Mouse (Mus musculus): ENCODE data around the gene Map2k7. TPM values are rescaled to one million over a fixed set of nuclear protein-coding genes. Genes with fewer than 3 reads are reported as not detected.

Gene Map2k7
- 20.6 TPM for polyA plus RNA-seq (2014; fragmentation: Illumina TruSeq; extraction: RNeasy Lipid Tissue Mini Kit (QIAGEN cat#74804); ENCODE audit: insufficient read depth, low read depth, low replicate concordance)

DNA sequence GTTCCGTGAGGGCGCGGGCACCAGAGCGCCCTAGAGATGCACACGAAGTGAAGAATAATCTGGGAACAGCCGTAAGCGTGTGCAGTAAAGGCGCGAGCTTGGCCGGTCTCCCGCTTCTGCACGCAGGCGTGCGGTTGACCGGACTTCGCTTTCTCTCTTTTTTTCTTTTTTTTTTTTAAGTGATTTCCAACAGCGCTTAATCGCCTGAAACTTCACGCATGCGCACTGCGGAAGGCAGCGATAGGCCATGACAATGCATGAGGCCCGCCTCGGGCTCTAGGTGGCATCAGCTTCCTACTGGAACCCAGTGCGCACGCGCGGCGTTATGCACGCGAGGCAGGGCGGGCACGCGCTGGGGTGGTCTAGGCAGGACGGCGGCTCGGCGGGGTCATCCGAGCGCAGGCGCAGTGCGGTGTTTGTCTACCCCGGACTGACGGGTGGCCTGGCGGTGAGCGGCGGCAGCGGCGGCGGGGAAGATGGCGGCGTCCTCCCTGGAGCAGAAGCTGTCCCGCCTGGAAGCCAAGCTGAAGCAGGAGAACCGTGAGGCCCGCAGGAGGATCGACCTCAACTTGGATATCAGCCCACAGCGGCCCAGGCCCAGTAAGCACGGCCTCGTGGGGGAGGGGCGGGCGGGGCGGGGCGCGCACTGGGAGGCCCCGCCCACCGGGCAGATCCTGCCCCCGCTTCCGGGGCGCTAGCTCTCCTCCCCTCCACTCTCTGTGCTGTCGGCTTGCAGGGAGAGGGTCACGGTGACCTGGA lies at the start of gene Map2k7, which contains the start of gene Gm49320:
Gene Map2k7 (plus strand): TSS at position 307 of the 759 bp plus-strand sequence.
Gene Gm49320 (plus strand): TSS at position 432 of the 759 bp plus-strand sequence.

GRCm38 (mm10) chr8:4216791-4217621 lies 21.5 kb upstream of the Map2k7 start, which contains the start of gene Prr36:
TSS of gene Prr36 (minus strand) at chr8:4217459.

GRCm38 (mm10) chr8:4226739-4227347 lies 11.7 kb upstream of the Map2k7 start, which contains the start of gene Lrrc8e:
TSS of gene Lrrc8e (plus strand) at chr8:4226827.

DNA sequence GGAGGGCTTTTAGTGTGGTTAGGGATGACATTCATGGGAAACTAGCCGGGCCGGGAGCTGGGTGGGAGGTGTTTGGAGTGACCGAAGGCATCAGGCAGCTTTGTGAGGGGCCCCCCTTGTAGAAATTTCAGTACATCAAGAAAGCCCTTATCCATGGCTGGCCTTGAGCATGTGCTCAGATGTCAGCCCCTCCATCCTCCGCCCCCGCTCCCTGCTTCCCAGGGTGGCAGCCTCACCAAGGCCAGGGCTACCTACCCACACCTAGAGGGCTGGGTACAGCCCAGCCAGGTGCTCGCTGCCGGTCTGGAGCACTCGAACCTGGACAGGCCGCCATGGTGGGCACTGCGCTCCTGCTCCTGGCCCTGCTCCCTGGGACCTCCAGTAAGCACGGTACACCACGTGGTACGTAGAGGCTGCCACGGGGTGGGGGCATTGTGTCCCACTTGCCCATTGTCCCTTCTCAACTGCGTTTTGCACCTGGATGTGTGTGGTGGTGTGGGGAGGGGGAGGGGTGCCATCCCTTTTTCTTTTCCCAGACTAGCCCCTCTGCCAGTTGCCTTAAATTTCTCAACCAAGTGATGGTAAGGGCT lies 9.5 kb downstream of the Map2k7 start, which contains the start of gene Tgfbr3l:
Gene Tgfbr3l (plus strand): TSS at position 264 of the 590 bp plus-strand sequence.

DNA sequence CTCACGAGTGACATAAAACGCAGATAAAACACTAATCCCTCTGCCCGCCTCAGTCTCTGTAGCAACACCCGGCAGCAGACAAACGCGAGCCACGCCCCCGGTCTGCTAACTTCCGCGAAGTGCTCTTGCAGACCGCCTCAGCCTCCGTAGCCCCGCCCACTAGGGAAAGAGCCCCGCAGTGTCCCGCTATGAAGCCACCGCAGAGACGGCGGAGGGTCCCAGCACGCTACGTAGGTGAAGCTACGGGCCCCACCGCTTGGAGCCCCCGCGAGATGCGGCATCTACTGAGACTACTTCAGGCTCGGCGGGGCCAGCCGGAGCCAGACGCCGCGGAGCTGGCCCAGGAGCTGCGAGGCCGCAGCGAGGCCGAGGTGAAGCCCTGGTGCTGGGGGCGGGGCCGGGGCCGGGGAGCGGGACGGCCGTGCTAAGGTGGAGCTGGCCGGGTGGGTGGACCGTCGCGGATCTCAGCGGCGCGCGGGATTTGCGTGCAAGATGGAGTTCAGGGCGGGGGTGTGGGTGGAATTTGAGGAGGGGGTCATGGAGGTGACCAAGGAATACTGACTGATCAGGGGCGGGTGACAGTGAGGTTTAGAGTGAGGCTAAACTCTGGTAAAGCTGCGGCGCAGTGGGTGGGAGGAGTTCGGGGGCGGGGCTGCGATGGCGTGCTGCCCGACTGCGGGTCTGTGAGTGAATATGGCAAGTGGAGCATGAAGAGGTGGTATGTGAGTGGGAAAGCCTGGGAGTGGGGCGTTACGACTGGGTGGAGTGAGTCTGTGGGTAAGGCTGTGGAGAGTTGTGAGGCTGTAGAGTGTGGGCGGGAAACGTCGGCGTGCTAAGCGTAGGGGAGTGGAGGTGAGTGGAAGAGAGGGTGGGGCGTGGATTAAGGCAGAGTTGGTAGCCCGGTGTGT lies 14.6 kb downstream of the Map2k7 start, which contains the start of gene Snapc2:
Gene Snapc2 (plus strand): TSS at position 147 of the 908 bp plus-strand sequence.

DNA sequence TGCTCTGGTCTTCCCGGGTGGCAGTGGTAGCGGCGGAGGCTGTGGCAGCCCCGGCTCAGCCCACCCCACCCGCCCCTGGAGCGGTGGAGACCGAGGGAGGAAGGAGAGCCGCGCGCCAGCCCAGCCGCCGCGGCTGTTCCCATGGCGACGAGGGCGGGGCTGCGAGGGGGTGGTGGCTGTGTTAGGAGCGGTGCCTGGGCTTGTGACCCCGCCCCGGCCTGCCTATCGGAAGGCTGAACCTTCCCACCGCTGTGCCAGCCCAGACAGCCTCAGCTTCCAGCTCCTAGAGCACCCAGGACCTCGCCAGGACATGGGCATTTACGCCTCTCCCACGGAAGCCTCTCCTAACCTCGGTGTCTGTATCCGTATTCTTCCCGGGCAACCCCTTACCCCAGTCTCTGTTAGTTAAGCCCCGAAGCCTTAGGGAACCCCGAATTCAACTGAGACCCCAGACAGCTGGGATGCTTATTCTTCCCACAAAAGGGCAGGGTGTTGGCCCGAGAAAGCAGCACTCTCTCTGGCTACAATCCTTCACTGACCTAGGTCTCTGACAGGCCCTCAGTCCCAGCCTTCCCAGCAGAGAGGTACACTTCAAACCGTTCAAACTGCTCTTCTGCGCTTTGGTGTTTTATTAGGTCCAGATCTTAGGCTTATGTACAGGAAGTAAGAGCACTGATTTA lies 20.7 kb downstream of the Map2k7 start, which contains the start of gene Ctxn1:
Gene Ctxn1 (minus strand): TSS at position 150 of the 680 bp plus-strand sequence.

GRCm38 (mm10) chr8:4275275-4276110 lies 37.0 kb downstream of the Map2k7 start, which contains the start of gene Timm44:
TSS of gene Timm44 (minus strand) at chr8:4275913.

Other genes starting within 250 kb of the Map2k7 start
- 9.0 TPM for gene Cd209f, start 132.9 kb upstream of the Map2k7 start, polyA plus RNA-seq (2014; fragmentation: Illumina TruSeq; extraction: RNeasy Lipid Tissue Mini Kit (QIAGEN cat#74804); ENCODE audit: insufficient read depth, low read depth, low replicate concordance)
- gene Cd209g, start 104.6 kb upstream of the Map2k7 start, polyA plus RNA-seq (2014; fragmentation: Illumina TruSeq; extraction: RNeasy Lipid Tissue Mini Kit (QIAGEN cat#74804); ENCODE audit: insufficient read depth, low read depth, low replicate concordance), result 3.0 TPM
- 7.3 TPM for gene Evi5l, start 72.2 kb upstream of the Map2k7 start, polyA plus RNA-seq (2014; fragmentation: Illumina TruSeq; extraction: RNeasy Lipid Tissue Mini Kit (QIAGEN cat#74804); ENCODE audit: insufficient read depth, low read depth, low replicate concordance)
- gene Prr36, start 21.3 kb upstream of the Map2k7 start, polyA plus RNA-seq (2014; fragmentation: Illumina TruSeq; extraction: RNeasy Lipid Tissue Mini Kit (QIAGEN cat#74804); ENCODE audit: insufficient read depth, low read depth, low replicate concordance), result 0.68 TPM
- 2.7 TPM for gene Lrrc8e, start 11.9 kb upstream of the Map2k7 start, polyA plus RNA-seq (2014; fragmentation: Illumina TruSeq; extraction: RNeasy Lipid Tissue Mini Kit (QIAGEN cat#74804); ENCODE audit: insufficient read depth, low read depth, low replicate concordance)
- 0.21 TPM for gene Gm49320, start 125 bp downstream of the Map2k7 start, polyA plus RNA-seq (2014; fragmentation: Illumina TruSeq; extraction: RNeasy Lipid Tissue Mini Kit (QIAGEN cat#74804); ENCODE audit: insufficient read depth, low read depth, low replicate concordance)
- gene Tgfbr3l, start 9.5 kb downstream of the Map2k7 start, polyA plus RNA-seq (2014; fragmentation: Illumina TruSeq; extraction: RNeasy Lipid Tissue Mini Kit (QIAGEN cat#74804); ENCODE audit: insufficient read depth, low read depth, low replicate concordance), result 2.6 TPM
- gene Snapc2, start 14.3 kb downstream of the Map2k7 start, polyA plus RNA-seq (2014; fragmentation: Illumina TruSeq; extraction: RNeasy Lipid Tissue Mini Kit (QIAGEN cat#74804); ENCODE audit: insufficient read depth, low read depth, low replicate concordance), result 16.5 TPM
- 17.2 TPM for gene Ctxn1, start 20.5 kb downstream of the Map2k7 start, polyA plus RNA-seq (2014; fragmentation: Illumina TruSeq; extraction: RNeasy Lipid Tissue Mini Kit (QIAGEN cat#74804); ENCODE audit: insufficient read depth, low read depth, low replicate concordance)
- 32.0 TPM for gene Timm44, start 37.2 kb downstream of the Map2k7 start, polyA plus RNA-seq (2014; fragmentation: Illumina TruSeq; extraction: RNeasy Lipid Tissue Mini Kit (QIAGEN cat#74804); ENCODE audit: insufficient read depth, low read depth, low replicate concordance)
- gene Ccl25, start 86.5 kb downstream of the Map2k7 start, polyA plus RNA-seq (2014; fragmentation: Illumina TruSeq; extraction: RNeasy Lipid Tissue Mini Kit (QIAGEN cat#74804); ENCODE audit: insufficient read depth, low read depth, low replicate concordance), result 5.3 TPM
- 31.1 TPM for gene Elavl1, start 86.7 kb downstream of the Map2k7 start, polyA plus RNA-seq (2014; fragmentation: Illumina TruSeq; extraction: RNeasy Lipid Tissue Mini Kit (QIAGEN cat#74804); ENCODE audit: insufficient read depth, low read depth, low replicate concordance)

Data from lung, adult 10 weeks (tissue).